Mouse (Mus musculus) kidney, postnatal 0 days (tissue): ENCODE measurements at regions not wholly inside any gene's neighbourhood (a gene's known extent, or its start where the extent isn't known, plus 50 kb on each side); places are given as distances from the start of the nearest gene placed in this dataset.

Experiments used
- ATAC-seq: fragments of 200-750 bp; cut with Nextera tagmentation; replicated peaks from 2 replicates; pipeline ENCODE4 v1.8.0; 2017; ENCODE audit warnings: low read depth, moderate number of reproducible peaks, moderate TSS enrichment, moderate library complexity; ENCODE audit not compliant: low FRiP score
- DNase-seq: peaks from one replicate; pipeline ENCODE4 v3.0.0-alpha.2; 2016; ENCODE audit warnings: low spot score
- H3K27ac ChIP-seq: fragments of 300-500 bp; sonication (generic); 2 replicates; pipeline ENCODE4 v1.5.1; 2014; ENCODE audit warnings: mild to moderate bottlenecking
- H3K27me3 ChIP-seq: fragments of 300-500 bp; sonication (generic); 2 replicates; pipeline ENCODE4 v1.6.1; 2014; ENCODE audit warnings: low read length, mixed read lengths; ENCODE audit not compliant: insufficient read depth
- H3K36me3 ChIP-seq: fragments of 300-500 bp; sonication (generic); 2 replicates; pipeline ENCODE4 v1.6.1; 2014; ENCODE audit warnings: low read length, mixed read lengths; ENCODE audit not compliant: insufficient read depth
- H3K4me1 ChIP-seq: fragments of 300-500 bp; sonication (generic); replicated peaks from 2 replicates; pipeline ENCODE4 v1.6.1; 2014; ENCODE audit warnings: antibody characterized with exemption, low read length, mixed read lengths; ENCODE audit not compliant: insufficient read depth
- H3K4me2 ChIP-seq: fragments of 300-500 bp; sonication (generic); 2 replicates; pipeline ENCODE4 v1.6.1; 2014; ENCODE audit warnings: mild to moderate bottlenecking, low read length, moderate library complexity, mixed read lengths
- H3K4me3 ChIP-seq: fragments of 300-500 bp; sonication (generic); replicated peaks from 2 replicates; pipeline ENCODE4 v1.5.1; 2014; ENCODE audit warnings: low read depth, low read length
- H3K9ac ChIP-seq: fragments of 300-500 bp; sonication (generic); 2 replicates; pipeline ENCODE4 v1.6.1; 2014; ENCODE audit warnings: low read depth, low read length
- H3K9me3 ChIP-seq: fragments of 300-500 bp; sonication (generic); replicated peaks from 2 replicates; pipeline ENCODE4 v1.6.1; 2016; ENCODE audit warnings: low read length, inconsistent platforms, mixed read lengths
- CTCF ChIP-seq: IDR thresholded peaks from 2 replicates; pipeline ENCODE4 v1.5.1; 2016; ENCODE audit warnings: antibody characterized with exemption, low read depth, mild to moderate bottlenecking, moderate library complexity
- WGBS: fragments of 180-500 bp; shearing (Covaris S2); extraction: QIAGEN DNeasy Blood & Tissue Kit; methylation state at CpG from one replicate; pipeline ENCODE4 v1.1.7; 2014; 5-methylcytosine and 5-hydroxymethylcytosine counted together

GRCm38 (mm10) chr1:69242289-69242909, 134.5 kb upstream of the Erbb4 start:
- Histone ChIP-seq H3K27me3 (no peaks in the 10 kb centered on the region), H3K9ac (no peak overlapping the region), H3K4me3 (peak overlapping the region; percentile 21; the same call in 1 of the 2 replicates), H3K4me2 (peak overlapping the region; percentile 53), H3K36me3 (no peaks in the 10 kb centered on the region), H3K9me3 (no peaks in the 10 kb centered on the region), H3K27ac (no peak overlapping the region), H3K4me1 (0 out of 2 replicates have a peak, but pooled peaks cover 2% of the 10 kb centered on the region)
- ATAC-seq (0 out of 2 replicates have a peak, but pooled peaks have one; percentile 25), DNase-seq (no peak)
- no peak for TF ChIP-seq CTCF
- 65% methylated on average over 3 of the region's 3 CpGs for WGBS

- DNase-seq (peak; percentile 90), ATAC-seq (peak; percentile 79)
- Histone ChIP-seq H3K9ac (0 out of 2 replicates have a peak overlapping the region, but pooled peaks have one; percentile 31), H3K27me3 (no peaks in the 10 kb centered on the region), H3K27ac (no peak overlapping the region), H3K9me3 (no peaks in the 10 kb centered on the region), H3K4me2 (peak overlapping the region; percentile 53), H3K36me3 (no peaks in the 10 kb centered on the region), H3K4me1 (0 out of 2 replicates have a peak, but pooled peaks cover 2% of the 10 kb centered on the region), H3K4me3 (peak overlapping the region; percentile 21)
- peak; percentile 99 for TF ChIP-seq CTCF
- WGBS = 14% methylated on average over 11 of the region's 11 CpGs
These were observed 133.8 kb upstream of the Erbb4 start for GRCm38 (mm10) chr1:69241502-69242214.

- H3K27me3 ChIP-seq = no peaks in the 10 kb centered on the region
- no peak overlapping the region for H3K9ac ChIP-seq
- H3K36me3 ChIP-seq = no peaks in the 10 kb centered on the region
- no peak for DNase-seq
- TF ChIP-seq CTCF = no peak
- no peaks in the 10 kb centered on the region for H3K9me3 ChIP-seq
- no peaks in the 10 kb centered on the region for H3K4me1 ChIP-seq
- no peak for ATAC-seq
- no peak overlapping the region for H3K4me2 ChIP-seq
- no peak overlapping the region for H3K4me3 ChIP-seq
- H3K27ac ChIP-seq = no peak overlapping the region
These were observed 120.0 kb upstream of the Erbb4 start for GRCm38 (mm10) chr1:69227864-69228263.

GRCm38 (mm10) chr1:69212896-69213500, 105.1 kb upstream of the Erbb4 start:
- Histone ChIP-seq H3K27ac (no peak overlapping the region), H3K4me2 (no peak overlapping the region), H3K4me1 (no peaks in the 10 kb centered on the region), H3K27me3 (no peaks in the 10 kb centered on the region), H3K4me3 (no peak overlapping the region), H3K36me3 (no peaks in the 10 kb centered on the region), H3K9me3 (no peaks in the 10 kb centered on the region), H3K9ac (no peak overlapping the region)
- ATAC-seq (no peak), DNase-seq (no peak)
- TF ChIP-seq CTCF = no peak
- WGBS = 90% methylated on average over 1 of the region's 1 CpGs

- H3K27ac ChIP-seq = no peak overlapping the region
- no peak overlapping the region for H3K4me2 ChIP-seq
- 66% methylated on average over 2 of the region's 2 CpGs for WGBS
- DNase-seq (no peak), ATAC-seq (no peak)
- no peak overlapping the region for H3K4me3 ChIP-seq
- H3K9ac ChIP-seq = no peak overlapping the region
- no peaks in the 10 kb centered on the region for H3K4me1 ChIP-seq
- no peaks in the 10 kb centered on the region for H3K27me3 ChIP-seq
- no peak for TF ChIP-seq CTCF
- H3K36me3 ChIP-seq = no peaks in the 10 kb centered on the region
- H3K9me3 ChIP-seq = no peaks in the 10 kb centered on the region
These were observed 94.9 kb upstream of the Erbb4 start for GRCm38 (mm10) chr1:69202745-69203144.

GRCm38 (mm10) chr1:69165202-69165601, 57.3 kb upstream of the Erbb4 start:
- Histone ChIP-seq H3K36me3 (no peaks in the 10 kb centered on the region), H3K9ac (no peak overlapping the region), H3K27ac (no peak overlapping the region), H3K4me3 (no peak overlapping the region), H3K4me2 (no peak overlapping the region), H3K27me3 (no peaks in the 10 kb centered on the region), H3K4me1 (no peaks in the 10 kb centered on the region), H3K9me3 (no peaks in the 10 kb centered on the region)
- ATAC-seq (no peak), DNase-seq (peak; percentile 14)
- TF ChIP-seq CTCF = peak; percentile 55
- WGBS = 54% methylated on average over 5 of the region's 5 CpGs
